In the genomic region with DNA sequence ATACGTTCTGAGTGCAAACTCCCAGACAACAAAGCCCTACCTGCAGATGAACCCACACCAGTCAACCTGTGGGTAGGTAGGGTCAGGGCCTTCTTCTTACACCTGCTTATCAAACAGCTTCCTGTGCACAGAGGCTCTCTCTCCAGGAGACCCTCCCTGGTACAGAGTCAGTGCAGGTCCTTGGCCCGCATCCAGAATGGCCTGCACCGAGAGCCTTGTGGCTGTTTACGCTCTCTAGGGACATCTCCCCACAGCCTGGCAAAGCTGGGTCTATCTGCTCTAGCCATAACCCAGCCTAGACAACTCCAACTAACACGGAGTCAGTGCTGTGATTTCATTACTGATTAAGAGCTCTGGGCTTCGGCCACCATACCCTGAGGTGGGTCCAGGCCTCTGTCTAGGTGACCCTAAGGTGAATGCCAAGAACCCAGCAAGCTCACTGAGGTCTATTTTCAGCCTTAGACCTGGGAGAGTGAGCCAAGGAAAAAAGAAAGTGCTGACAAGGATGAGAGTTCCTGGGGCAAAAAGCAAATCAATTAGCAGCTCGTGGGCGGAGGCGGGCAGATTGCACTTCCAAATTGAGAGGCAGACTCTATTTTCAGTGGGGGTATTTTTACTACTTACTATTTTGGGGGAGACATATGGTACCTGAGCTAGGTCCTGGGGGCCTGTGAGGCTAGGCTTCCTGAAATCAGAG, we compare ENCODE assay signal across 13 mouse cellular contexts.
A peak's percentile ranks its signal among the peaks of the same experiment; 100 is the strongest.
DNase-seq lines count a peak whose midpoint lies in the region; ATAC-seq and TF ChIP-seq lines count a peak whose summit lies in the region.
"Had no signal": no experiment of that assay in that cellular context is flagged by ENCODE, and none has a peak within 500 bp of the region (broad histone marks: within the 10 kb centered on the region; RNA-seq: fewer than 3 reads in every experiment).

No protein-coding gene starts in this region.

- no peak overlapping the region for H3K4me3 ChIP-seq in heart, embryonic 15.5 days
- H3K4me3 ChIP-seq in stomach, postnatal 0 days (ENCODE audit: low read depth, low read length): no peak overlapping the region
- no peak overlapping the region for H3K4me3 ChIP-seq in lung, postnatal 0 days (ENCODE audit: low read depth, low read length)
- H3K4me3 ChIP-seq: erythroblast, embryonic 14.5 days; limb, embryonic 12.5 days had no signal

- 0 out of 2 replicates have a peak overlapping the region, but pooled peaks have one; percentile 24 for H3K4me2 ChIP-seq in heart, embryonic 15.5 days
- H3K4me2 ChIP-seq in stomach, postnatal 0 days (replicated peaks; ENCODE audit: low read depth): no peak overlapping the region
- H3K4me2 ChIP-seq in lung, postnatal 0 days (replicated peaks; ENCODE audit: low read depth, low read length): no peak overlapping the region
- H3K4me2 ChIP-seq: limb, embryonic 12.5 days had no signal

- H3K27ac ChIP-seq in heart, embryonic 15.5 days: peak overlapping the region; percentile 82
- H3K27ac ChIP-seq in stomach, postnatal 0 days (replicated peaks): no peak overlapping the region
- H3K27ac ChIP-seq in lung, postnatal 0 days (ENCODE audit: low read length): no peak overlapping the region
- H3K27ac ChIP-seq: kidney, postnatal 0 days; limb, embryonic 12.5 days had no signal

- TF ChIP-seq CTCF in stomach, postnatal 0 days (IDR thresholded peaks at IDR 0.05; ENCODE audit: low read depth): no peak
- no peak for TF ChIP-seq CTCF in lung, postnatal 0 days (IDR thresholded peaks at IDR 0.05)

- no peak for TF ChIP-seq EP300 in stomach, postnatal 0 days (optimal IDR thresholded peaks at IDR 0.05)
- no peak for TF ChIP-seq EP300 in lung, postnatal 0 days (IDR thresholded peaks at IDR 0.05)

- intact Hi-C loops in left cerebral cortex, postnatal 14 days (cut with DNase I): no loop called here

- H3K4me1 ChIP-seq in heart, embryonic 15.5 days (replicated peaks): peaks cover 52% of the 10 kb centered on the region
- H3K4me1 ChIP-seq in stomach, postnatal 0 days (replicated peaks; ENCODE audit: control insufficient read depth, insufficient read depth): no peaks in the 10 kb centered on the region
- H3K4me1 ChIP-seq in lung, postnatal 0 days (ENCODE audit: insufficient read depth, low read depth, low read length): no peaks in the 10 kb centered on the region

- ATAC-seq in heart, embryonic 15.5 days (replicated peaks; ENCODE audit: insufficient number of reproducible peaks, insufficient read depth, low FRiP score, low read depth): peak; percentile 51
- ATAC-seq in stomach, postnatal 0 days (ENCODE audit: low FRiP score, low TSS enrichment): 0 out of 2 replicates have a peak, but pooled peaks have one; percentile 5
- ATAC-seq in lung, postnatal 0 days: no peak
- ATAC-seq: liver, postnatal 0 days had no signal

- DNase-seq in gastrocnemius, postnatal 25 days: peak; percentile 27
- DNase-seq in gastrocnemius, postnatal 4 days (ENCODE audit: low spot score in 2 of 2): no peak
- DNase-seq in left cerebral cortex, postnatal 14 days (ENCODE audit: low spot score in 2 of 2): peak; percentile 33 to 45
- DNase-seq in left cerebral cortex, adult 18-20 months (ENCODE audit: low spot score in 2 of 2): no peak
- DNase-seq in stomach, postnatal 0 days (ENCODE audit: low spot score): no peak
- DNase-seq in lung, postnatal 0 days (ENCODE audit: low spot score): no peak
- no peak for DNase-seq in urinary bladder, postnatal 14 days (ENCODE audit: low spot score)
- DNase-seq: liver, postnatal 0 days; spleen, adult 18-20 months had no signal

- 39% methylated on average over 9 of the region's 9 CpGs for WGBS in heart, embryonic 15.5 days
- 81% methylated on average over 9 of the region's 9 CpGs for WGBS in stomach, postnatal 0 days
- 79% methylated on average over 9 of the region's 9 CpGs for WGBS in lung, postnatal 0 days

- no peaks in the 10 kb centered on the region for H3K36me3 ChIP-seq in heart, embryonic 15.5 days
- no peaks in the 10 kb centered on the region for H3K36me3 ChIP-seq in stomach, postnatal 0 days (ENCODE audit: control insufficient read depth, insufficient read depth, low read length)
- H3K36me3 ChIP-seq in lung, postnatal 0 days (ENCODE audit: insufficient read depth, low read length): no peaks in the 10 kb centered on the region
- H3K36me3 ChIP-seq: limb, embryonic 12.5 days had no signal

- H3K9ac ChIP-seq in heart, embryonic 15.5 days: no peak overlapping the region
- no peak overlapping the region for H3K9ac ChIP-seq in stomach, postnatal 0 days (ENCODE audit: low read length)
- no peak overlapping the region for H3K9ac ChIP-seq in lung, postnatal 0 days (replicated peaks; ENCODE audit: low read depth)
- H3K9ac ChIP-seq: limb, embryonic 12.5 days; liver, postnatal 0 days had no signal

- no peaks in the 10 kb centered on the region for H3K27me3 ChIP-seq in heart, embryonic 15.5 days
- H3K27me3 ChIP-seq in stomach, postnatal 0 days (ENCODE audit: control insufficient read depth, insufficient read depth, low read length): no peaks in the 10 kb centered on the region
- no peaks in the 10 kb centered on the region for H3K27me3 ChIP-seq in lung, postnatal 0 days (replicated peaks; ENCODE audit: insufficient read depth, low read length)
- H3K27me3 ChIP-seq: limb, embryonic 12.5 days had no signal

- no peaks in the 10 kb centered on the region for H3K9me3 ChIP-seq in heart, embryonic 15.5 days (replicated peaks)
- H3K9me3 ChIP-seq in stomach, postnatal 0 days (ENCODE audit: control insufficient read depth, low read length): no peaks in the 10 kb centered on the region
- no peaks in the 10 kb centered on the region for H3K9me3 ChIP-seq in lung, postnatal 0 days (ENCODE audit: low read length)
- H3K9me3 ChIP-seq: limb, embryonic 12.5 days had no signal

Comparison
In these comparisons a context has a peak if more than half of its experiments do, and no peak if none do; other contexts are left out.
1. DNase-seq: peak in gastrocnemius, postnatal 25 days (single experiment) and left cerebral cortex, postnatal 14 days (2 of 2); none in gastrocnemius, postnatal 4 days (0 of 2), left cerebral cortex, adult 18-20 months (0 of 2), stomach, postnatal 0 days (single experiment), lung, postnatal 0 days (single experiment) and urinary bladder, postnatal 14 days (single experiment).